Mouse (Mus musculus): ENCODE data around the gene Ldlr. TPM values are rescaled to one million over a fixed set of nuclear protein-coding genes. Genes with fewer than 3 reads are reported as not detected.

Gene Ldlr
- polyA plus RNA-seq, 1 experiment from 2014 or later = 33.2 TPM

DNA sequence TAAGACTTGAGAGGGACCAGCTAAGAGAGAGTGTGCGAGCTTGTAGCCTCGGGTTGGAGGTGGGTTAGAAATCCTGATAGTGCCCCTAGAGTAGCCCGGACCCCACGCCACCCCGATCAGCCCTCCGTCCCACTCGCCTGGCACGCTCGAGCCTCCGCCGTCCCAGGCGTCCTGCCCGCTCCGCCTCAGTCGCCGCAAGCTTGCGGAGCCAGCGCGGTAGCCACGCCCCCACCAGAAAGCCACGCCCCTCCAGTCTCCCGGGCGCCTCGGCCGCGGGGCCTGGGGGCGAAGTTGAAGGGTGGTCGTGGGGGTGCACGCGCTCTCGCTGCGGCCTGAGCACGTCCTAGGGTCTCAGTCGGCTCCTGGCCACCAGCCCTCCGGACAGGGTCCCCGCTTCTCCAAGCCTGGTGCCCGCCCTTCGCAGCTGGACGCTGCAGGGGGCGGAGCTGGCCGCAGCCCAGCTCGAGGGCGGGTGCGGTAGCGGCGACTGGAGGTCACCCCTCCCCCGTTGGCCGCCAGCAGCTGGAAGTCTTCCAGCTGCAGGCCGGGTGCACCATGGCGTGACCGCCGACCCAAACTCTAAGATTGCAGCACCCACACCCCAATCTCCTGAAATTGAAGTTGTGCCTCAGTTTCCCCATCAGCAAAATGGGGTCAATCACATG lies 75.2 kb downstream of the Ldlr start, which contains the start of gene Kank2:
Gene Kank2 (minus strand): TSS at position 400 of the 665 bp plus-strand sequence.
- peak within 1 kb of the TSS; percentile 66 for H3K4me3 ChIP-seq
- H3K27me3 ChIP-seq (replicated peaks) = no peaks in the 10 kb centered on the region
- H3K27ac ChIP-seq = 0 out of 2 replicates have a peak within 1 kb of the TSS, but pooled peaks have one; percentile 15
- H3K4me2 ChIP-seq (replicated peaks) = peak within 1 kb of the TSS; percentile 78
- H3K4me1 ChIP-seq = peaks cover 10% of the 10 kb centered on the region
- H3K9ac ChIP-seq = peak within 1 kb of the TSS; percentile 69
- ATAC-seq (ENCODE audit: low FRiP score, low read depth) = peak; percentile 77
- H3K36me3 ChIP-seq = peaks cover 22% of the 10 kb centered on the region
- WGBS = under 1% methylated on average over 52 of the region's 52 CpGs
- no peaks in the 10 kb centered on the region for H3K9me3 ChIP-seq

DNA sequence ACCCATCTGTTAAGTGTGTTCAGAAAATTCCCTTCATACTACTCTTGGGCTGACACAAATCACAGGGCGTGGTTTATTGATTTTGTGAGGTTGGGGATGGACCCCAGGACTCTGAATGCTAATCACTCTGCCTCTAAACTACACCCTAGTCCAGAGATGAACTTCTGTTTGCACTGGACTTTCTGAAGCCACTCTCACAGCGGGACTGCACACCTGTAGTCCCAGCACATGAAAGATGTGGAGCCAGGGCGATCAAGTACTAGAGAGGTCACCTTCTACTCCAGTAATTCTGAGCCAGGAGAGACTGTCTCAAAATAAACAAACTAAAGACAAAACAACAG lies 75.7 kb downstream of the Ldlr start:
- ATAC-seq (ENCODE audit: low FRiP score, low read depth) = no peak
- WGBS = 54% methylated on average over 3 of the region's 3 CpGs
- peak overlapping the region; percentile 78 for H3K4me2 ChIP-seq (replicated peaks)
- H3K36me3 ChIP-seq = peaks cover 17% of the 10 kb centered on the region
- no peak overlapping the region for H3K27ac ChIP-seq
- peaks cover 10% of the 10 kb centered on the region for H3K4me1 ChIP-seq
- H3K27me3 ChIP-seq (replicated peaks) = no peaks in the 10 kb centered on the region
- no peak overlapping the region for H3K9ac ChIP-seq
- H3K4me3 ChIP-seq = peak overlapping the region; percentile 66
- no peaks in the 10 kb centered on the region for H3K9me3 ChIP-seq

Other genes with a start within 250 kb of the Ldlr start
- gene Tmed1, start 213.2 kb upstream of the Ldlr start, polyA plus RNA-seq (2016; fragmentation: Nextera tagmentation; extraction: Ambion mirVana) = 67.3 and 69.1 TPM in 2 replicates
- gene AB124611, start 197.3 kb upstream of the Ldlr start, polyA plus RNA-seq (2016; fragmentation: Nextera tagmentation; extraction: Ambion mirVana) = 4.5 and 4.7 TPM in 2 replicates
- gene Carm1, start 176.6 kb upstream of the Ldlr start, polyA plus RNA-seq (2016; fragmentation: Nextera tagmentation; extraction: Ambion mirVana) = 64.4 and 77.4 TPM in 2 replicates
- gene Timm29, start 130.8 kb upstream of the Ldlr start, polyA plus RNA-seq (2016; fragmentation: Nextera tagmentation; extraction: Ambion mirVana) = 58.2 and 62.4 TPM in 2 replicates
- 22.0 and 22.1 TPM in 2 replicates for gene Yipf2, start 130.7 kb upstream of the Ldlr start, polyA plus RNA-seq (2016; fragmentation: Nextera tagmentation; extraction: Ambion mirVana)
- gene Smarca4, start 107.3 kb upstream of the Ldlr start, polyA plus RNA-seq (2016; fragmentation: Nextera tagmentation; extraction: Ambion mirVana) = 178 and 186 TPM in 2 replicates
- gene Spc24, start 36.8 kb downstream of the Ldlr start, polyA plus RNA-seq (2016; fragmentation: Nextera tagmentation; extraction: Ambion mirVana) = 59.9 and 73.5 TPM in 2 replicates
- 7.2 and 8.5 TPM in 2 replicates for gene Kank2, start 75.3 kb downstream of the Ldlr start, polyA plus RNA-seq (2016; fragmentation: Nextera tagmentation; extraction: Ambion mirVana)
- gene Angptl8, start 112.0 kb downstream of the Ldlr start, polyA plus RNA-seq (2016; fragmentation: Nextera tagmentation; extraction: Ambion mirVana) = 0.53 TPM in 1 of 2 replicates, not detected in the other
- gene Dock6, start 129.2 kb downstream of the Ldlr start, polyA plus RNA-seq (2016; fragmentation: Nextera tagmentation; extraction: Ambion mirVana) = 26.2 and 26.9 TPM in 2 replicates
- gene Rab3d, start 194.7 kb downstream of the Ldlr start, polyA plus RNA-seq (2016; fragmentation: Nextera tagmentation; extraction: Ambion mirVana) = 19.3 and 21.3 TPM in 2 replicates
- gene Ccdc159, start 204.0 kb downstream of the Ldlr start, polyA plus RNA-seq (2016; fragmentation: Nextera tagmentation; extraction: Ambion mirVana) = 6.4 and 6.6 TPM in 2 replicates
- 36.1 and 42.3 TPM in 2 replicates for gene Tmem205, start 204.1 kb downstream of the Ldlr start, polyA plus RNA-seq (2016; fragmentation: Nextera tagmentation; extraction: Ambion mirVana)
- 53.3 and 56.2 TPM in 2 replicates for gene Plppr2, start 213.6 kb downstream of the Ldlr start, polyA plus RNA-seq (2016; fragmentation: Nextera tagmentation; extraction: Ambion mirVana)
- gene Swsap1, start 232.3 kb downstream of the Ldlr start, polyA plus RNA-seq (2016; fragmentation: Nextera tagmentation; extraction: Ambion mirVana) = 8.1 and 9.7 TPM in 2 replicates
- 3.5 and 4.0 TPM in 2 replicates for gene Epor, start 240.0 kb downstream of the Ldlr start, polyA plus RNA-seq (2016; fragmentation: Nextera tagmentation; extraction: Ambion mirVana)